In genomic region chr5:101878403-101878802, GRCm38 (mm10) we compare ENCODE assay signal across 17 mouse cellular contexts.
DNase-seq lines count a peak whose midpoint lies in the region; ATAC-seq and TF ChIP-seq lines count a peak whose summit lies in the region.
"Had no signal": no experiment of that assay in that cellular context is flagged by ENCODE, and none has a peak within 500 bp of the region (broad histone marks: within the 10 kb centered on the region; RNA-seq: fewer than 3 reads in every experiment).

No protein-coding gene starts in this region.

- no peak overlapping the region; the same call in 1 of the 2 replicates for H3K9ac ChIP-seq in kidney, embryonic 14.5 days (ENCODE audit: low read depth, low read length)
- H3K9ac ChIP-seq: liver, postnatal 0 days; stomach, embryonic 15.5 days had no signal

- no peak for TF ChIP-seq CTCF in lung, adult 2 months (IDR thresholded peaks at IDR 0.05; ENCODE audit: insufficient read depth, low read length)

- no peaks in the 10 kb centered on the region for H3K27me3 ChIP-seq in kidney, embryonic 14.5 days (ENCODE audit: control insufficient read depth, insufficient read depth, low read length)
- H3K27me3 ChIP-seq: CH12.LX; stomach, embryonic 15.5 days had no signal

- H3K4me3 ChIP-seq in kidney, embryonic 14.5 days (ENCODE audit: low read length): no peak overlapping the region
- no peak overlapping the region for H3K4me3 ChIP-seq in lung, adult 2 months (replicated peaks; ENCODE audit: extremely low read depth, low read depth, low read length)
- H3K4me3 ChIP-seq: stomach, embryonic 15.5 days had no signal

- peak; percentile 45; the same call in 1 of the 2 replicates for ATAC-seq in kidney, embryonic 14.5 days (ENCODE audit: low FRiP score, low TSS enrichment)
- ATAC-seq: activated CD4-positive, CD25-positive, alpha-beta regulatory T cell, adult 4 months; hindbrain, embryonic 16.5 days; liver, postnatal 0 days had no signal

- H3K27ac ChIP-seq in kidney, embryonic 14.5 days (ENCODE audit: low read depth, low read length): no peak overlapping the region; the same call in 1 of the 2 replicates
- H3K27ac ChIP-seq: stomach, embryonic 15.5 days had no signal

- no peak for TF ChIP-seq POLR2A in lung, adult 2 months (IDR thresholded peaks at IDR 0.05; ENCODE audit: borderline replicate concordance, extremely low read depth, low read depth, low read length)

- H3K4me2 ChIP-seq in kidney, embryonic 14.5 days (replicated peaks; ENCODE audit: low read depth, low read length): no peak overlapping the region
- H3K4me2 ChIP-seq: midbrain, embryonic 11.5 days; stomach, embryonic 15.5 days had no signal

- H3K4me1 ChIP-seq in kidney, embryonic 14.5 days (ENCODE audit: control insufficient read depth, insufficient read depth, low read length): peaks cover 8% of the 10 kb centered on the region
- H3K4me1 ChIP-seq in lung, adult 2 months (ENCODE audit: control insufficient read depth, insufficient read depth, low read length): no peaks in the 10 kb centered on the region
- H3K4me1 ChIP-seq: stomach, embryonic 15.5 days had no signal

- WGBS in kidney, embryonic 14.5 days: 31% methylated on average over 9 of the region's 9 CpGs
- WGBS in lung, adult 2 months: 51% methylated on average over 9 of the region's 9 CpGs

- intact Hi-C loops in left cerebral cortex, postnatal 36 days (cut with DNase I): no loop called here

- no peaks in the 10 kb centered on the region for H3K9me3 ChIP-seq in kidney, embryonic 14.5 days (ENCODE audit: control insufficient read depth, low read length)
- H3K9me3 ChIP-seq: stomach, embryonic 15.5 days had no signal

- DNase-seq in kidney, adult 11 months: no peak
- peak; percentile 19 for DNase-seq in lung, adult 2 months
- DNase-seq in lung, postnatal 14 days: no peak
- peak; percentile 39 to 41 for DNase-seq in left cerebral cortex, postnatal 36 days (ENCODE audit: low spot score in 2 of 2)
- DNase-seq in lung, postnatal 4 days: peak; percentile 31 to 71
- DNase-seq in thymus, postnatal 0 days (ENCODE audit: low spot score): no peak
- DNase-seq: adrenal gland, postnatal 36 days; cerebellum, postnatal 36 days; kidney, postnatal 36 days; liver, postnatal 0 days; thymus, postnatal 36 days had no signal

- peaks cover 75% of the 10 kb centered on the region for H3K36me3 ChIP-seq in kidney, embryonic 14.5 days (ENCODE audit: control insufficient read depth, insufficient read depth, low read length)

Comparison
In these comparisons a context has a peak if more than half of its experiments do, and no peak if none do; other contexts are left out.
1. DNase-seq: peak in lung, adult 2 months (single experiment), left cerebral cortex, postnatal 36 days (2 of 2) and lung, postnatal 4 days (2 of 2); none in kidney, adult 11 months (single experiment), lung, postnatal 14 days (single experiment) and thymus, postnatal 0 days (single experiment).